ENCODE assay signal across 9 mouse cellular contexts in the genomic region with DNA sequence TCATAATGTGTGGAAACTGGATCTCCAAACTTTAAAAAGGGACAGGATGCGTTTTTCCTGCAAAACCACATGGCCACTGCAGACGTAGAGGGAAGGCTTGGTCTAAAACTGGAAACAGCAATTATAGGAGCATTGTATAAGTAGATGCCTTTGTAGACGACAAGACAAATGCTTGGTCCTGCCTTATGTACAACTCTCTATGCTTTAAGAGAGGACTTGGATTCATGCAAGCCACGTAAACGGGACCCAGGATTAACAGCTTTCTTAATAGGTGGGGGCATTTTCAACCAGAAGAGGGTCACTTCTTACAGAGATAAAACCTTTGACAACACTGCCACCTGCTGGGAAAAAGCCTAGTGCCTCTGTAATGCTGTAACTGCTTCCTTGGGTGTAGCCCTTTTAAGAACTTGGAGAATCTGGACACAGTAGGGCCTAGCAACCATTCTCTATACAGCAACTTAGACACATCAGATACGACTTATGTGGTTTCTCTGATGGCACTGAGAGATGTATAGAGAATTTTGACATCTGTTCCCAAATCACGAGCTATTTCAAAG.
DNase-seq lines count a peak whose midpoint lies in the region; ATAC-seq and TF ChIP-seq lines count a peak whose summit lies in the region.
"Had no signal": no experiment of that assay in that cellular context is flagged by ENCODE, and none has a peak within 500 bp of the region (broad histone marks: within the 10 kb centered on the region; RNA-seq: fewer than 3 reads in every experiment).

No protein-coding gene starts in this region.

- TF ChIP-seq CTCF in kidney, adult 2 months (conservative IDR thresholded peaks at IDR 0.05; ENCODE audit: insufficient read depth, insufficient read length, low read depth, low read length): peak; percentile 41
- peak in 1 of 3 experiments; percentile 12; a peak in 1 of 6 replicates for TF ChIP-seq CTCF in MEL (IDR thresholded peaks at IDR 0.05 in 2 of 3, conservative IDR thresholded peaks at IDR 0.05 in 1 of 3; ENCODE audit: control insufficient read depth in 1 of 3, insufficient read depth in 1 of 3, low read depth in 2 of 3, low read length in 3 of 3, poor library complexity in 1 of 3, severe bottlenecking in 1 of 3)
- TF ChIP-seq CTCF in liver, adult 2 months (IDR thresholded peaks at IDR 0.05; ENCODE audit: low read depth, low read length): peak; percentile 65

- no peaks in the 10 kb centered on the region for H3K79me2 ChIP-seq in MEL (ENCODE audit: control insufficient read depth, insufficient read depth, low read length, poor library complexity)
- no peaks in the 10 kb centered on the region for H3K79me2 ChIP-seq in liver, adult 2 months (ENCODE audit: control insufficient read depth, insufficient read depth, low read length)

- no peaks in the 10 kb centered on the region for H3K9me3 ChIP-seq in kidney, embryonic 16.5 days (ENCODE audit: low read length)
- no peaks in the 10 kb centered on the region for H3K9me3 ChIP-seq in MEL (replicated peaks; ENCODE audit: insufficient read depth, low read length)
- H3K9me3 ChIP-seq: embryonic facial prominence, embryonic 13.5 days had no signal

- H3K27me3 ChIP-seq in kidney, adult 2 months (replicated peaks; ENCODE audit: control insufficient read depth, insufficient read depth, low read length): no peaks in the 10 kb centered on the region
- H3K27me3 ChIP-seq in kidney, embryonic 16.5 days (ENCODE audit: insufficient read depth, low read length): no peaks in the 10 kb centered on the region
- H3K27me3 ChIP-seq in MEL (ENCODE audit: control insufficient read depth in 1 of 2, insufficient read depth in 2 of 2, low read length in 2 of 2): no peaks in the 10 kb centered on the region
- no peaks in the 10 kb centered on the region for H3K27me3 ChIP-seq in liver, adult 2 months (ENCODE audit: control insufficient read depth, insufficient read depth, low read length)
- H3K27me3 ChIP-seq: embryonic facial prominence, embryonic 13.5 days had no signal

- no peaks in the 10 kb centered on the region for H3K36me3 ChIP-seq in kidney, adult 2 months (ENCODE audit: control insufficient read depth, insufficient read depth, low read length)
- no peaks in the 10 kb centered on the region for H3K36me3 ChIP-seq in kidney, embryonic 16.5 days (ENCODE audit: insufficient read depth, low read length)
- H3K36me3 ChIP-seq in MEL (ENCODE audit: control insufficient read depth in 1 of 2, insufficient read depth in 2 of 2, low read length in 2 of 2): no peaks in the 10 kb centered on the region
- H3K36me3 ChIP-seq in liver, adult 2 months (ENCODE audit: control insufficient read depth, insufficient read depth, low read length): no peaks in the 10 kb centered on the region
- H3K36me3 ChIP-seq: embryonic facial prominence, embryonic 13.5 days had no signal

- no peak overlapping the region for H3K9ac ChIP-seq in kidney, embryonic 16.5 days (replicated peaks; ENCODE audit: low read length)
- H3K9ac ChIP-seq in MEL (ENCODE audit: control insufficient read depth, low read depth, low read length, poor library complexity, severe bottlenecking): no peak overlapping the region
- no peak overlapping the region for H3K9ac ChIP-seq in liver, adult 2 months (ENCODE audit: low read depth, low read length)
- H3K9ac ChIP-seq: embryonic facial prominence, embryonic 13.5 days had no signal

- no peak for TF ChIP-seq POLR2A in kidney, adult 2 months (IDR thresholded peaks at IDR 0.05; ENCODE audit: low read depth, low read length)
- no peak for TF ChIP-seq POLR2A in MEL (IDR thresholded peaks at IDR 0.05; ENCODE audit: control insufficient read depth in 1 of 2, insufficient read depth in 1 of 2, low read depth in 1 of 2, low read length in 2 of 2, poor library complexity in 1 of 2)
- TF ChIP-seq POLR2A in liver, adult 2 months (IDR thresholded peaks at IDR 0.05; ENCODE audit: extremely low read depth, insufficient read depth, low read length): no peak

- DNase-seq in kidney, adult 2 months: peak; percentile 39
- peak; percentile 6 for DNase-seq in MEL (ENCODE audit: low read depth, low spot score)
- DNase-seq in adrenal gland, postnatal 25 days: peak; percentile 13
- DNase-seq in forelimb bud, embryonic 11.5 days (ENCODE audit: low read depth, low spot score): peak; percentile 65
- peak; percentile 33 for DNase-seq in liver, adult 2 months (ENCODE audit: extremely low read depth, low read depth, low spot score)
- DNase-seq in right cerebral cortex, postnatal 10 days (ENCODE audit: low spot score in 2 of 2): peak; percentile 51 to 58
- DNase-seq in MN1 (ENCODE audit: low spot score): no peak

- no peak for TF ChIP-seq EP300 in MEL (IDR thresholded peaks at IDR 0.05; ENCODE audit: low read depth in 1 of 2, low read length in 2 of 2)

- no peak overlapping the region for H3K27ac ChIP-seq in kidney, adult 2 months (ENCODE audit: insufficient read depth, low read depth, low read length)
- no peak overlapping the region for H3K27ac ChIP-seq in kidney, embryonic 16.5 days (ENCODE audit: low read length)
- H3K27ac ChIP-seq in MEL (ENCODE audit: control insufficient read depth, low read depth, low read length): no peak overlapping the region
- no peak overlapping the region for H3K27ac ChIP-seq in liver, adult 2 months (replicated peaks; ENCODE audit: insufficient read depth, low read depth, low read length)
- H3K27ac ChIP-seq: embryonic facial prominence, embryonic 13.5 days had no signal

- no peak overlapping the region for H3K4me3 ChIP-seq in kidney, adult 2 months (ENCODE audit: insufficient read depth, low read depth, low read length)
- no peak overlapping the region for H3K4me3 ChIP-seq in kidney, embryonic 16.5 days (ENCODE audit: low read length)
- H3K4me3 ChIP-seq in MEL (ENCODE audit: control insufficient read depth in 1 of 2, insufficient read depth in 1 of 2, low read depth in 2 of 2, low read length in 2 of 2): no peak overlapping the region
- H3K4me3 ChIP-seq in liver, adult 2 months (ENCODE audit: insufficient read depth, low read depth, low read length): no peak overlapping the region
- H3K4me3 ChIP-seq: embryonic facial prominence, embryonic 13.5 days had no signal

- TF ChIP-seq RAD21 in MEL (IDR thresholded peaks at IDR 0.05; ENCODE audit: low read depth, low read length): no peak

- H3K4me1 ChIP-seq in kidney, adult 2 months (ENCODE audit: control insufficient read depth, insufficient read depth, low read length): 0 out of 2 replicates have a peak, but pooled peaks cover 4% of the 10 kb centered on the region
- H3K4me1 ChIP-seq in kidney, embryonic 16.5 days (ENCODE audit: insufficient read depth, low read length): peaks cover 8% of the 10 kb centered on the region; the same call in 1 of the 2 replicates
- no peaks in the 10 kb centered on the region for H3K4me1 ChIP-seq in MEL (ENCODE audit: control insufficient read depth in 1 of 2, insufficient read depth in 2 of 2, low read length in 2 of 2)
- H3K4me1 ChIP-seq in liver, adult 2 months (ENCODE audit: control insufficient read depth, insufficient read depth, low read length): no peaks in the 10 kb centered on the region

- ATAC-seq in kidney, embryonic 16.5 days (ENCODE audit: low FRiP score, low TSS enrichment): no peak

- 65% methylated on average over 7 of the region's 7 CpGs for WGBS in kidney, adult 2 months
- 54% methylated on average over 7 of the region's 7 CpGs for WGBS in kidney, embryonic 16.5 days
- 44% methylated on average over 7 of the region's 7 CpGs for WGBS in liver, adult 2 months

- no peak overlapping the region for H3K4me2 ChIP-seq in kidney, embryonic 16.5 days (replicated peaks; ENCODE audit: low read depth, low read length)
- H3K4me2 ChIP-seq: embryonic facial prominence, embryonic 13.5 days had no signal

TF ChIP-seq in MEL, 35 proteins besides CTCF, POLR2A, EP300 and RAD21:
- TF ChIP-seq MXI1 (IDR thresholded peaks at IDR 0.05; ENCODE audit: low read depth, low read length) (no peak), MEF2A (IDR thresholded peaks at IDR 0.05; ENCODE audit: extremely low read depth, insufficient replicate concordance, low read depth, low read length, poor library complexity, severe bottlenecking) (no peak), ZNF384 (IDR thresholded peaks at IDR 0.05; ENCODE audit: low read depth, low read length) (no peak), TCF12 (IDR thresholded peaks at IDR 0.05; ENCODE audit: low read depth, low read length) (no peak), CHD2 (IDR thresholded peaks at IDR 0.05; ENCODE audit: low read length) (no peak), USF2 (IDR thresholded peaks at IDR 0.05; ENCODE audit: borderline replicate concordance in 1 of 2, insufficient read depth in 1 of 2, low read depth in 1 of 2, low read length in 2 of 2) (no peak)
